Mouse (Mus musculus): ENCODE data around the gene Gm13539. TPM values are rescaled to one million over a fixed set of nuclear protein-coding genes. Genes with fewer than 3 reads are reported as not detected.

Gm13539 gene
- polyA plus RNA-seq (2014; fragmentation: Illumina TruSeq; extraction: RNeasy Lipid Tissue Mini Kit (QIAGEN cat#74804); ENCODE audit: low read depth, low replicate concordance) = not detected

GRCm38 (mm10) chr2:25781957-25782356, at the start of gene Gm13539:
Gene Gm13539 (plus strand): TSS chr2:25782257.

GRCm38 (mm10) chr2:25736709-25737108, 45.3 kb upstream of the Gm13539 start, which contains the start of gene Obp2b:
Gene Obp2b (plus strand): TSS chr2:25737009.

GRCm38 (mm10) chr2:25765269-25765668, 16.8 kb upstream of the Gm13539 start, which contains the start of gene Lcn3:
Gene Lcn3 (plus strand): TSS chr2:25765569.

GRCm38 (mm10) chr2:25776717-25777116, 5.3 kb upstream of the Gm13539 start, which contains the start of gene Lcn11:
Gene Lcn11 (plus strand): TSS chr2:25777017.

GRCm38 (mm10) chr2:25815748-25816147, 33.7 kb downstream of the Gm13539 start, which contains the start of gene Glt6d1:
Gene Glt6d1 (minus strand): TSS chr2:25815848.

GRCm38 (mm10) chr2:25822806-25823205, 40.7 kb downstream of the Gm13539 start, which contains the start of gene Lcn9:
Gene Lcn9 (plus strand): TSS chr2:25823153.

Other genes starting within 250 kb of the Gm13539 start
- gene Traf2, start 235.3 kb upstream of the Gm13539 start, polyA plus RNA-seq (2014; fragmentation: Illumina TruSeq; extraction: RNeasy Lipid Tissue Mini Kit (QIAGEN cat#74804); ENCODE audit: low read depth, low replicate concordance) = 0.93 TPM
- gene Edf1, start 224.4 kb upstream of the Gm13539 start, polyA plus RNA-seq (2014; fragmentation: Illumina TruSeq; extraction: RNeasy Lipid Tissue Mini Kit (QIAGEN cat#74804); ENCODE audit: low read depth, low replicate concordance) = 9.1 TPM
- gene Mamdc4, start 207.4 kb upstream of the Gm13539 start, polyA plus RNA-seq (2014; fragmentation: Illumina TruSeq; extraction: RNeasy Lipid Tissue Mini Kit (QIAGEN cat#74804); ENCODE audit: low read depth, low replicate concordance) = not detected
- gene Phpt1, start 207.0 kb upstream of the Gm13539 start, polyA plus RNA-seq (2014; fragmentation: Illumina TruSeq; extraction: RNeasy Lipid Tissue Mini Kit (QIAGEN cat#74804); ENCODE audit: low read depth, low replicate concordance) = 3.5 TPM
- gene Ajm1, start 200.5 kb upstream of the Gm13539 start, polyA plus RNA-seq (2014; fragmentation: Illumina TruSeq; extraction: RNeasy Lipid Tissue Mini Kit (QIAGEN cat#74804); ENCODE audit: low read depth, low replicate concordance) = not detected
- gene Rabl6, start 173.7 kb upstream of the Gm13539 start, polyA plus RNA-seq (2014; fragmentation: Illumina TruSeq; extraction: RNeasy Lipid Tissue Mini Kit (QIAGEN cat#74804); ENCODE audit: low read depth, low replicate concordance) = 7.1 TPM
- not detected for gene Ccdc183, start 164.6 kb upstream of the Gm13539 start, polyA plus RNA-seq (2014; fragmentation: Illumina TruSeq; extraction: RNeasy Lipid Tissue Mini Kit (QIAGEN cat#74804); ENCODE audit: low read depth, low replicate concordance)
- gene Tmem141, start 160.3 kb upstream of the Gm13539 start, polyA plus RNA-seq (2014; fragmentation: Illumina TruSeq; extraction: RNeasy Lipid Tissue Mini Kit (QIAGEN cat#74804); ENCODE audit: low read depth, low replicate concordance) = 7.4 TPM
- gene Fcna, start 154.2 kb upstream of the Gm13539 start, polyA plus RNA-seq (2014; fragmentation: Illumina TruSeq; extraction: RNeasy Lipid Tissue Mini Kit (QIAGEN cat#74804); ENCODE audit: low read depth, low replicate concordance) = 34.9 TPM
- not detected for gene Lcn8, start 129.1 kb upstream of the Gm13539 start, polyA plus RNA-seq (2014; fragmentation: Illumina TruSeq; extraction: RNeasy Lipid Tissue Mini Kit (QIAGEN cat#74804); ENCODE audit: low read depth, low replicate concordance)
- not detected for gene Lcn5, start 124.3 kb upstream of the Gm13539 start, polyA plus RNA-seq (2014; fragmentation: Illumina TruSeq; extraction: RNeasy Lipid Tissue Mini Kit (QIAGEN cat#74804); ENCODE audit: low read depth, low replicate concordance)
- gene Lcn6, start 105.5 kb upstream of the Gm13539 start, polyA plus RNA-seq (2014; fragmentation: Illumina TruSeq; extraction: RNeasy Lipid Tissue Mini Kit (QIAGEN cat#74804); ENCODE audit: low read depth, low replicate concordance) = not detected
- gene Lcn10, start 99.5 kb upstream of the Gm13539 start, polyA plus RNA-seq (2014; fragmentation: Illumina TruSeq; extraction: RNeasy Lipid Tissue Mini Kit (QIAGEN cat#74804); ENCODE audit: low read depth, low replicate concordance) = not detected
- not detected for gene Obp2a, start 82.2 kb upstream of the Gm13539 start, polyA plus RNA-seq (2014; fragmentation: Illumina TruSeq; extraction: RNeasy Lipid Tissue Mini Kit (QIAGEN cat#74804); ENCODE audit: low read depth, low replicate concordance)
- 0.72 TPM for gene Bmyc, start 75.5 kb upstream of the Gm13539 start, polyA plus RNA-seq (2014; fragmentation: Illumina TruSeq; extraction: RNeasy Lipid Tissue Mini Kit (QIAGEN cat#74804); ENCODE audit: low read depth, low replicate concordance)
- gene Obp2b, start 45.2 kb upstream of the Gm13539 start, polyA plus RNA-seq (2014; fragmentation: Illumina TruSeq; extraction: RNeasy Lipid Tissue Mini Kit (QIAGEN cat#74804); ENCODE audit: low read depth, low replicate concordance) = not detected
- gene Lcn3, start 16.7 kb upstream of the Gm13539 start, polyA plus RNA-seq (2014; fragmentation: Illumina TruSeq; extraction: RNeasy Lipid Tissue Mini Kit (QIAGEN cat#74804); ENCODE audit: low read depth, low replicate concordance) = not detected
- gene Lcn11, start 5.2 kb upstream of the Gm13539 start, polyA plus RNA-seq (2014; fragmentation: Illumina TruSeq; extraction: RNeasy Lipid Tissue Mini Kit (QIAGEN cat#74804); ENCODE audit: low read depth, low replicate concordance) = not detected
- not detected for gene Glt6d1, start 33.6 kb downstream of the Gm13539 start, polyA plus RNA-seq (2014; fragmentation: Illumina TruSeq; extraction: RNeasy Lipid Tissue Mini Kit (QIAGEN cat#74804); ENCODE audit: low read depth, low replicate concordance)
- not detected for gene Lcn9, start 40.9 kb downstream of the Gm13539 start, polyA plus RNA-seq (2014; fragmentation: Illumina TruSeq; extraction: RNeasy Lipid Tissue Mini Kit (QIAGEN cat#74804); ENCODE audit: low read depth, low replicate concordance)
- gene Sohlh1, start 65.0 kb downstream of the Gm13539 start, polyA plus RNA-seq (2014; fragmentation: Illumina TruSeq; extraction: RNeasy Lipid Tissue Mini Kit (QIAGEN cat#74804); ENCODE audit: low read depth, low replicate concordance) = not detected
- not detected for gene Kcnt1, start 81.5 kb downstream of the Gm13539 start, polyA plus RNA-seq (2014; fragmentation: Illumina TruSeq; extraction: RNeasy Lipid Tissue Mini Kit (QIAGEN cat#74804); ENCODE audit: low read depth, low replicate concordance)
- gene Camsap1, start 201.0 kb downstream of the Gm13539 start, polyA plus RNA-seq (2014; fragmentation: Illumina TruSeq; extraction: RNeasy Lipid Tissue Mini Kit (QIAGEN cat#74804); ENCODE audit: low read depth, low replicate concordance) = 8.3 TPM
- gene Ubac1, start 239.5 kb downstream of the Gm13539 start, polyA plus RNA-seq (2014; fragmentation: Illumina TruSeq; extraction: RNeasy Lipid Tissue Mini Kit (QIAGEN cat#74804); ENCODE audit: low read depth, low replicate concordance) = 15.8 TPM